Mouse (Mus musculus): ENCODE measurements around the gene Aurkc.
"Not testable (repeated sequence)": the region's sequence is repeated elsewhere in the genome, so short reads cannot be mapped to it uniquely, and the experiment has no call there.

Aurkc gene

GRCm38 (mm10) chr7:6995251-6995650, at the start of gene Aurkc:
Gene Aurkc, plus strand, starts transcription at chr7:6995300.
- DNase-seq (ENCODE audit: low read depth, low spot score) = not testable (repeated sequence)

GRCm38 (mm10) chr7:6948061-6948460, 47.0 kb upstream of the Aurkc start:
- DNase-seq (ENCODE audit: low read depth, low spot score) = not testable (repeated sequence)

- no peak for DNase-seq (ENCODE audit: low read depth, low spot score)
Measured at GRCm38 (mm10) chr7:6956576-6956975, 38.5 kb upstream of the Aurkc start.

- no peak for DNase-seq (ENCODE audit: low read depth, low spot score)
Measured at GRCm38 (mm10) chr7:6958574-6958973, 36.5 kb upstream of the Aurkc start.

GRCm38 (mm10) chr7:6973566-6973965, 21.5 kb upstream of the Aurkc start:
- no peak for DNase-seq (ENCODE audit: low read depth, low spot score)

- no peak for DNase-seq (ENCODE audit: low read depth, low spot score)
Measured at GRCm38 (mm10) chr7:6976890-6977289, 18.2 kb upstream of the Aurkc start.

GRCm38 (mm10) chr7:6998914-6999313, 3.8 kb downstream of the Aurkc start:
- DNase-seq (ENCODE audit: low read depth, low spot score) = not testable (repeated sequence)

GRCm38 (mm10) chr7:7005441-7005840, 10.3 kb downstream of the Aurkc start:
- not testable (repeated sequence) for DNase-seq (ENCODE audit: low read depth, low spot score)

GRCm38 (mm10) chr7:7027445-7027844, 32.3 kb downstream of the Aurkc start:
- no peak for DNase-seq (ENCODE audit: low read depth, low spot score)

GRCm38 (mm10) chr7:7049659-7050320, 54.7 kb downstream of the Aurkc start:
- not testable (repeated sequence) for DNase-seq (ENCODE audit: low read depth, low spot score)

Data from telencephalon, adult 2 months (tissue).